Comparison of ENCODE assay signal across 17 mouse cellular contexts in genomic region chr11:61470880-61471279, GRCm38 (mm10). TPM values are rescaled to one million over a fixed set of nuclear protein-coding genes. Genes with fewer than 3 reads are reported as not detected.
"Had no signal": no experiment of that assay in that cellular context is flagged by ENCODE, and none has a peak within 500 bp of the region (broad histone marks: within the 10 kb centered on the region; RNA-seq: fewer than 3 reads in every experiment).

No protein-coding gene starts in this region.

- H3K36me3 ChIP-seq: neural tube, embryonic 15.5 days; stomach, embryonic 15.5 days had no signal

- H3K4me1 ChIP-seq: neural tube, embryonic 15.5 days; stomach, embryonic 15.5 days had no signal

- H3K4me2 ChIP-seq: neural tube, embryonic 15.5 days; stomach, embryonic 15.5 days had no signal

- H3K4me3 ChIP-seq: neural tube, embryonic 15.5 days; stomach, embryonic 15.5 days had no signal

- H3K27ac ChIP-seq: neural tube, embryonic 15.5 days; stomach, embryonic 15.5 days; stomach, postnatal 0 days had no signal

- DNase-seq: retina, postnatal 1 day; right cerebral cortex, adult 18-20 months; right cerebral cortex, postnatal 14 days; right cerebral cortex, postnatal 25 days; right cerebral cortex, postnatal 4 days; spleen, adult 18-20 months; thymus, adult 18-20 months; thymus, adult 2 months; thymus, postnatal 14 days; thymus, postnatal 25 days; thymus, postnatal 36 days; thymus, postnatal 4 days had no signal

- H3K27me3 ChIP-seq: neural tube, embryonic 15.5 days; stomach, embryonic 15.5 days had no signal

RNA-seq across cellular contexts. Expression of gene Rnf112, which starts 16.9 kb away (rescaled TPM):
- polyA plus RNA-seq: spleen, adult 2 months; thymus, postnatal 0 days had no signal
